Mouse (Mus musculus) left cerebral cortex, postnatal 36 days (tissue): ENCODE data around the gene Nos3. TPM values are rescaled to one million over a fixed set of nuclear protein-coding genes. Genes with fewer than 3 reads are reported as not detected.
A peak's percentile ranks its signal among the peaks of the same experiment; 100 is the strongest.

Experiments
- DNase-seq, 2 experiments: peaks; one replicate each; pipeline ENCODE4 v3.0.0; 2021 to 2022; ENCODE audit warnings: low spot score in 2 of 2, mixed read lengths in 1 of 2
- intact Hi-C: fragments of 180-260 bp; cut with DNase I; formaldehyde crosslinking; loops from one replicate; pipeline ENCODE4 v1.15.1; 2025
- total RNA-seq, 2 experiments: library from RNA; stranded (reverse); gene quantifications; 2 replicates each; pipeline ENCODE4 v1.2.3; 2021

The Nos3 gene
- 10 to 100 TPM in 1 of 2 experiments, 1 to 10 TPM in 1; 6.9 to 10.8 TPM for total RNA-seq

DNA sequence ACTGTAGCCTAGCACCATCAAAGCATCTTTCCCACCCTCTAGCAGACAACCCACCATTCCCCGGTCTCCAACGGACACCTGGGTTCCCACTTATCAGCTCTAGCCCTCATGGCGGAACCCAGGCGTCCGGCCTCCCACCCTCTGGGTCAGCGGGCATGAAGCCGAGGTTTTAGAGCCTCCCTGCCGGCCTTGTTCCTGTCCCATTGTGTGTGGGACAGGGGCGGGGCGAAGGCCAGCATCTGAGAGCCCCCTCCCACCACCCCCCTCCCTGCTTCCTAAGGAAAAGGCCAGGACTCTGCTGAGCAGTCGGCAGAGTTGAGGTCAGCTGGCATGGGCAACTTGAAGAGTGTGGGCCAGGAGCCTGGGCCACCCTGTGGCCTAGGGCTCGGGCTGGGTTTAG, at the start of gene Nos3:
Nos3 (plus strand) TSS at position 303 of the 400 bp plus-strand sequence.
- DNase-seq: no peak
- intact Hi-C loops: no loop called here

DNA sequence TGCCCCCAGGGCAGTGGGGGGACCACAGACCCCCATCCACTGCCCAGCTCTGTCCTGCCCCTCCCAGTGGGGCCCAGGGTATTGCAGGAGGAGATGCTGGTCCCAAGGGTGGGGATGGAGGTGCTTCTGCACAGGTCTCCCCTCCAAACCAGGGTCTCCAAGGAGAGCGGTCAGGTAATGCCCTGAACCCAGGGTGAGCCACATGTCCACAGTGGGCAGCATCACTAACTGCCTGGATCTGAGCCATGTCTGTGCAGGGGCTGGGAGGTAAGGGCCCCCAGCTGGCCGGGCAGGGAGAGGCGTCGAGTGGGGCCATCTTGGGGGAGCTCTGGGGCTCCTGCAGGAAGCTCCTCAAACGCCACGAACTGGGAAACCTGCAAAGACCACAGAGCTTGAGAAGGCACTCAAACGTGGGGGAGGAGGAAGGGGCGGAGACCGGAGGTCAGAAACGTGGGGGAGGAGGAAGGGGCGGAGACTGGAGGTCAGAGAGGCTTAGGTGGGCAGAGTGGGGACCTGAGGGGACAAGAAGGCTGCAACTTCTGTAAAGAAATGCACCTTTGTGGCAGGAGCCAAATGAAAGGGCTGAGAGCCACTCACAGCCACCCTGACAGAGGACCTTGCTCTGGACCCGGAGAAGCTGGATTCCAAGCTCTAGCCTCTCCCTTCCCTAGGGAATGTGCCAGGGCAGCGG, 44.7 kb upstream of the Nos3 start:
- DNase-seq: no peak
- intact Hi-C loops: no loop called here

DNA sequence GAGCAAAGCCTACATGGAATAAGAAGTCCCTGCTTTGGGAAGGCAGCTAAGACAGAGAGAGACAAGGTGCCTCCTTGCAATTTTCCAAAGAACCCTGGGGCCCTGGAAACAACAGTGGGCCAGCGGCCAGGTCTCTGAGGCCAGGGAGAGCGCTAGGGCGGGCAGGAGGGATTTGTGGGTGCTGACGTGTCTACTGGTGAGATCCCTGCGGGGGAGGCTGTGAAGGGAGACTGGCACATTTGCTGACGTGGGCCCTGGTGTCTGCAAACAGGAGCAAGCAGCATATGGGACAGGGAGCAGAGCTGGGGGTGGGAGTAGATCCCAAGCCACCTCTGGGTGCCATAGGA, 44.2 kb upstream of the Nos3 start:
- DNase-seq: peak in 1 of 2 experiments; percentile 35
- intact Hi-C loops: no loop called here

DNA sequence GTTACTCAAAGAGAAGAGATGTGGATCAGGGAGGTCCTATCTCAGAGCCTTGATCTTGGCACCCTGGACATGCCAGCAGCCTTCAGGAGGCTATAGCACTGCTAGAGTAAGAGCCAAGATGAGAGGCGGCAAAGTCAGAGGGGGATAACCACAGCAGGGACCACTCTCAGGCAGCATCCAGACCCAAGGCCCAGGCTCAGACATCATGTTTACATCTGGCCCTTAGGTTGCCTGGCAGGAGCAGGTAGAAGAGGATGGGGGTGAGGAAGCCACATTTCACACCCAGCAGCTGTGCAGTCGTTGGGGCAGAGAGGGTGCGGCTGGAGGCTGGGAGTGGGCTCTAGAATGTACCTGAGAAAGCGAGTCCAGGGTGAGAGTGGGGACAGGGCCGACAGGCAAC, 43.7 kb upstream of the Nos3 start:
- no peak for DNase-seq
- intact Hi-C loops: no loop called here

DNA sequence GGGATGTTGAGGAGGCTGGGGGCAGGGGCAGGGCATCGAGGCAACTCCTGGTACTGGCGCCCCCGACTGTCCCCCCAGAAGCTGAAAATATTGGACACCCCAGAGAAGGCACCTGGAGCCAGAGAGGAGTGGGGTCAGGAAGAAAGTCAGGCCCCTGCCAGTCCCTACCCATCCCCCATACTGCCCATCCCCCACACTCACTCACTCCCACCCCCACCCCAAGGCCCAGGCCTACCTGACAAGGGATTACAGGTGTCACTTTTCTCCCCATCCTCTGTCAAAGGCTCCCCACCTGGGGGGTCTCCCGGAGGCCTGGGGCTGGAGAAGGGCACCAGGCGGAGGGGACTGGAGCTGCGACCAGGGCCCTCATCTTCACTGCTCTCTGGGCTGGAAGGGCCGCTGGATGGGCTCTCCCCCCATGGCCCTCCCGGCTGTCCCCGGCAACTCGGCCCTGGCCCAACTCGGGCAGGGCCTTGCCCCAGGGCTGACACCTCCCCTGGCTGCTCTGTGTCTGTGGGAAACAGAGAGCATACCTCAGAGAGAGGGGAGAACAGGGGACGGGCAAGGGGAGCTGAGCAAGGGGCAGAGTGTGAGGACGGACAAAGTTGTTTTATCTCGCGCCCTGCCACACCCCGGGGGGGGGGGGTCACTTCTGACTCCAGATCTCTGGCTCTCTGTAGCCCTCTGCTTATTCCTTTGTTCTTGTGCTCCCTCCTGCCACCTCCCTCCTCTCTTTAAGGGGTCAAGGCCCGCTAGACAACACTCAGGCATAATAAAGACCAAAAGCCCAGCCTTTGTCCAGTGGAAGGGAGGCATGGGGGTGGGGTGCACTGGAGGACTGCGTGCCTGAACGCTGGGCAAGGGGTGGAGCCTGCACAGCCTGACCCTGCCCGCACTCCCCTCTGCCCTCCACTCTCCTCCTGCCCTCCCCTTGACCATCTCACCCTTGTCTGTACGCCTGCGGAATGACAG, 42.6 kb upstream of the Nos3 start:
- intact Hi-C loops: no loop called here

DNA sequence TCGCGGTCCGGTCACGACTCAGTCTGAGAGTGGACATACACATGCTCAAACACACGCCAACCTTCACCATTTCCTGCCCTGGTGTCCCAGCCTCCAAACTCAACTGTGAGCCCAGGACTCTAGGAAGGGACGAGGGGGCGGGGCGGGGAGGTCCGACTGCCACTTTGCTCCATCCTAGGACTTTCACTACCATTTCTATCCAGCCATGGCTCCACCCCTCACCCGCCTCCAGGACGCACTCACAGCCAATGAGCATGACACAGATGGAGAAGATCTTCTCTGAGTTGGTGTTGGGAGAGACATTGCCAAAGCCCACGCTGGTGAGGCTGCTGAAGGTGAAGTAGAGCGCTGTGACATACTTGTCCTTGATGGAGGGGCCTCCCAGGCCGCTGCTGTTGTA, 39.4 kb upstream of the Nos3 start:
- intact Hi-C loops: no loop called here
- no peak for DNase-seq

More for the DNA sequence above, 42.6 kb upstream of the Nos3 start:
- DNase-seq: no peak

DNA sequence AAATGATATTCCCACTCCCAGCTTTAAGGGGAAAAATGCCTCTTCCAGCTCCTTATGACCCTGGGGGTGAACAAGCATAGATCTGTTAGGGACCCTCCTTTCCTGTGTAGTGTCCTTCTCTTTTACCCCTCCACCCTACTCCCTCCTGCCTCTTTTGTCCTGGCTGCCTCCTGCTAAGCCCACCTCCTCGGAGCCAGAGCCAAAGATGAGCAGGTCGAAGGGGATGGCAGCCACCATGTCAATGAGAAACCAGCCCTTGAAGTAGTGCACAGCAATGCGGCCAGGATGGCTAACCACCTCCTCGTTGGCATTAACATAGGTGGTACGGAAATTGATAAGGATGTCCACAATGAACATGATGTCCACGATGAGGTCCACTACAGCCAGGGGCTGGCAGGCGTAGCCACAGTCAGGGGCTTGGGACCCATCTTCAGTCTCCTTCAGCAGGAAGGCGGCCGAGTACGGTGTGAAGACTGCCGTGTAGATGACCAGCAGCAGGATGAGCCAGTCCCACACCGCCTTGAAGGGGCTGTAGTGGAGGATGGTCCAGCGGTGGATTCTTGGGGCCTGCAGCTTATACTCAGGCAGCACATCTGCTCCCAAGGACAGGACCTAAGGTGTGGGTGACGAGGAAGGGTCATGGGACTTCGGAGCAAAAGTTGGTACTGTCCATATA, 38.3 kb upstream of the Nos3 start:
- intact Hi-C loops: no loop called here

DNA sequence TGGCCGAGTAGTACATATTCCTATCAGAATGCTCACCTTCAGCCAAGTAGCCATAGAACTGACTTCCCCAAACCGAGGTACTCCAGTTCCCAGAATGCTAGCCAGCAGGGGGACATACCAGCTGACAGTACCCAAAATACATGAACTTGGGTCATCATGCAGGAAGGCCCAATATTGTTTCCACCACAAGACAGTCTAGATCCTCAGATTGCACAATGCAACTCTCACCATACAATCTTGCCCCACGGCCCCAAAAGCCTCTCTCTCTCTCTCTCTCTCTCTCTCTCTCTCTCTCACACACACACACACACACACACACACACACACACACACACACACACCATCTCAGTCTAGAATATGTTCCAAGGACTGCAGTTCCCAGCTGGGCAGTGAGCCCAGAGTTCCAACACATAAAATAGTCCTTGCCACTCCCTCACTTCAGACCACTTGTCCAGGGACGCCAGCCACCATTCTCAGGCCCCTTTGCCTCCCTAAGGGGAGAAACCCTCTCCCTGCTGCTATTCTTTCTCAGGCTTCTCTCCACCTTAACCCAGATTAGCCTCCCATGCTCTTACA, 37.7 kb upstream of the Nos3 start:
- intact Hi-C loops: no loop called here
- peak in 1 of 2 experiments; percentile 7 for DNase-seq

More for the DNA sequence above, 38.3 kb upstream of the Nos3 start:
- DNase-seq: no peak

DNA sequence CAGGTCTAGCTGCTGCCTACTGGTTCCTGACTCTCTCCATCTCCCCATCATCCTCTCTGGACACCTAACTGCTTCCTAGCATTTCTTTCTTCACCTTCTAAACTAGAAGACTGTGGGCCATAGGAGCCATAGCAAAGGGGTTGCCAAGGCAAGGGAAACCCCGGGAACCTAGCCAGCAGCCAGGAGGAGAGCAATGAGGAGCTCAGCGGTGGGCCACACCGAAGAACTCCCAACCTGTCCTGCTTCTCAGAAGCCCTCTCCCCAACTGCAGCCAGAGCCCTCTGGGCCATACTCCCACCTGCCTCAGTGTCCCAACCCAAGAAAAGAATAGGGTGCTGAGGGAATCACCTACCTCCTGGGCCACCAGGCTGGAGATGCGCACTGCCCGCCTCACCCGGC, 35.8 kb upstream of the Nos3 start:
- no peak for DNase-seq
- intact Hi-C loops: no loop called here

DNA sequence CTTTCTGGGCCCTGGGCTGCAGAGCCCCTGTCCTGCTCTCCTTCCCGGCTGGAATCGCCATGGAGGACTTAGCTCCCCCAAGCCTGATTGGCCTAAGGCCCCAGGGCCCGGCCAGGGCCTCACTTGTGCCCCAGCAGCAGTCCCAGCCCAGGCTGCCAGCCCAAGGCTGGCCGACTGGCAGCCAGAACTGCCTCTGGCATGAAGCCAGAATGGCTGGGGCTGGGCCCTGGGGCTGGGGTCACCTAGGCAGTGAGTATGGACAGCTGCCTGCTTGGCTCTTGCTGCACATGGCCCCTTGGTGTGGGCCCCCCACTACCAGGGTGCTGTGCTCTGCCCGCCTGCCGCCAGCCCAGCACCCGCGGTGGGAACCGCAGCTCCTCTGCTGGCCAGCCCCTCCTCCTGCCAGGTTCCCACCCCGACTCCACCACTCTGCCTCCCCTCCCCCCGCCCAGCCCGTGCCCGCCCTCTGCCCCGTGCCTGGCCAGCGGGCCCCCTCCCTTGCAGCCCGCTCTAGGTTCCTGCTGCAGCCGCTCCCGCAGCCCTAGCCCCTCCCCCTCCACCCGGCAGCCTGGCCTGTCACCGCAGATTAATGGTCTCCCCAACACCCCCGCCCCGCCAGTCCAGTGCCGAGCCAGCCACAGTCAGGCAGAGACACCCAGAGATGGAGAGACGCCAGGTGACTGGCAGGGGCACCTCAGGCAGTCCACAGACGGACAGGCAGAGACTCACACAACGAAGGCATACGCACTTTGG, 35.2 kb upstream of the Nos3 start:
- DNase-seq: peak in 1 of 2 experiments; percentile 9

DNA sequence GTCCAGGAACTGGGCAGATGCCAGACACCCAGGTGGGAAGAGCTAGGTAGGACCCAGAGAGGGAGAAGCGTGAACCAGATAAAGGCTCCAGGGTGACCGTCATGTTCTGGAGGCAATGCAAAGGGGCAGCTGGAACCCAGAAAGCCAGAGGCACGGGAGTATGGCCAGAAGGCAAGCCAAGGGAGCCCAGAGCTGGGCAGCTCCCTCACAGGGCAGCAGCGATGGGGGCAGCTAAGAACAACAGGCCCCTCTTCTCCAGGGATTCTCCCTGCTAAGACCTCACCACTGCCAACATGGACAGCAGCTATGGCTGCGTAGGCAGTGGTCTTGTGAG, 34.7 kb upstream of the Nos3 start:
- intact Hi-C loops: no loop called here
- DNase-seq: no peak

More for the DNA sequence above, 35.2 kb upstream of the Nos3 start:
- intact Hi-C loops: no loop called here

DNA sequence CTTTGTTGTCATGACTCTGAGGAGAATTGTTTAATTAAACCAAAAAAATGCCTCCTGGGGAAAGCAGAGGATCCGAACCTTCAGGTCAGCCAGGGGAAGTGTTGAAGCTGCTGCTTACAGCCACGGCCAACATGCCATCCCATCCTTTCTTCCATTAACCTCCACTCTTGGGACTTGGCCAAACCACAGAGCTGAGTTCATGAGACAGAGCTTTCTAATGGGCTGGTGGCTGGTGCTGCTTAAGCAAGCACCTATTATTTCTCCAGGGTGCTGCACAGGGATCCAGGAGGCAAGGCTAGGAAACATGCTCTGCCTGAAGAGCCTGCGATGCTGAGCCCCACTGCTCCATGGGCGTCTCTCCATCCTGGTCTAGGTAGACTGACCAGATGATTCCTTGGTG, 32.2 kb upstream of the Nos3 start:
- no peak for DNase-seq
- intact Hi-C loops: no loop called here

DNA sequence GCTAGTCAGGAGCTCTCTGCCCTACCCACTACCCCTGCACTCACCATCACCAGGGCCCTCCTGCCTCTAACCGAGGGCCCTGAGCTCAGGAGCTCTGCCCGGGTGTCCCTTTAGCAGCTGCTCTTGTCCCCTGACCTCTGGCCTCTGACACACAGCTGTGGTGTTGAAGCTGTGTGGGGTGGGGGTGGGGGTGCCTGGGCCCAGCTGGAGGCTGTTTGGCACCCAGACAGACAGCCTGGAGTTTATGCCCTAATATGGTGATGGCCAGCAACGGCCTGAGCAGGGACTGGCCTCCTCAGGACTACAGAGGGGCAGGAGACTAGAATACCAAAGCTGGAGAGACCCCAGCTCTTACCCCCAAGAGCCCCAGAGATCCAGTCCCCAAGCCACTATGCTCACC, 29.9 kb upstream of the Nos3 start:
- no peak for DNase-seq
- intact Hi-C loops: no loop called here

DNA sequence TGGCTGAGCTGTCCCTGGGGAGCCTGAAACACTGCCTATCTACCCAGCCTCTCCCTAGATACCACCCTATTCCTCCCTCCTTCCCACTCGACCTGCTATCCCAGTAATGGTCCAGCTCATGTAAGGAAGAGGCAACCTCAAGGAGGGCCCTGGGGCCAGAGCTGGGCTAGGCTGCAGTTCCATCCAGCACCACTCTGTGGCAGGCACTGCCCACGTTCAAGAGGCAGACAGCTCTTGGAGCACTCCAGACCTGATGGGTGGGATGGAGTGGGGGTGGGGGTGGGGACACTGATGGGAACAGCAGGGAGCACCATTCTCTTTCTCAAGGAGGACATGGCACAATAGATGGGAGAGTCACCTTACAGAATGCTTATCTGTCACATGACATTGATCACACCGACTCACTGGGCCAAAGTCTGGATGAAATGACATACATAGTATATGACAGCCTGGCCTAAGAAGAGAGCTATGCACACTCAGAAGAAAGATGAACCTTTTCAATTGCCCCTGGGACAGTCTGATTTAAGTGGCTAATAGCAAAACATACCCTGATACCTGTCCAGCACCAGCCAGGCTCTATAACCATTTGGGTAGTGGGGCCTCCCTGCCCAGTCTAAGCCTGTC, 28.6 kb upstream of the Nos3 start:
- DNase-seq: peak in 1 of 2 experiments; percentile 40
- intact Hi-C loops: no loop called here

DNA sequence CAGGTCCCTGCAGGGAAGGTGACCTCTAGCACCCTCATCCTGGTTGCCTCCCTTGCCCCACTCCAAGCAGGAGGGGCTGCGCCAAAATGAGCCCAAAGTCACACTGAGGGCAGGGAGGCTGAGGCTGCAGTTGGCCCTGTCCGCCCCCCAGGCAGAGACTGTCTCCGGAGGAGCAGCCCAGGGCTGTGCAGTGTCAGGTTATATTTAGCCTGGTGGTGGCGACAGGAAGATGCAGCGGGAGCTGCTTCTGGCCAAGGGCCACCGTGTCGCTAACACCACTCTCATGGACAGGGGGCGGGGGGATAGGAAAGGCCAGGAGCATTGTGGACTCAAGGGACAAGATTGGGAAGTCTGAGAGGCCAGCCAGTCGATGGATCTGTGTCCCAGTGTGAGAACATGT, 27.2 kb upstream of the Nos3 start:
- intact Hi-C loops: no loop called here

DNA sequence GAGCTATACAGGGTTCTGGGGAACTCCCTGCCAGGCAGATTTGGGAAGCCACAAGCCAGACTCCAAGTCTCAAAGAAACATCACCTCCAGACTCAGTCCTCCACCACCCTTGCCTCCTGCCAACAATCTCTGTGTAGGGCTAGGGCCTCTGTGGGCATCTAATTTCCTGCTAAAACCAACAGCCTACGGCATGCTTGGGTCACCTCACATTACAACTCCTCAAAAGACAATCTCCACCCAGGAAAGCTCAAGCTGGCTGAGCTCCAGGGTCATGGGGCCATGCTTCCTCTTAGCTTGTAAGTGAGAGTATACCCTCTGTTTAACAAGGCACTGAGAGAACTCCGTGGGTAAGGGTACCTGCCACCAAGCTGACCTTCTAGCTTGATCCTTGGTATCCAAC, 26.8 kb upstream of the Nos3 start:
- intact Hi-C loops: no loop called here

More for the DNA sequence above, 27.2 kb upstream of the Nos3 start:
- no peak for DNase-seq

DNA sequence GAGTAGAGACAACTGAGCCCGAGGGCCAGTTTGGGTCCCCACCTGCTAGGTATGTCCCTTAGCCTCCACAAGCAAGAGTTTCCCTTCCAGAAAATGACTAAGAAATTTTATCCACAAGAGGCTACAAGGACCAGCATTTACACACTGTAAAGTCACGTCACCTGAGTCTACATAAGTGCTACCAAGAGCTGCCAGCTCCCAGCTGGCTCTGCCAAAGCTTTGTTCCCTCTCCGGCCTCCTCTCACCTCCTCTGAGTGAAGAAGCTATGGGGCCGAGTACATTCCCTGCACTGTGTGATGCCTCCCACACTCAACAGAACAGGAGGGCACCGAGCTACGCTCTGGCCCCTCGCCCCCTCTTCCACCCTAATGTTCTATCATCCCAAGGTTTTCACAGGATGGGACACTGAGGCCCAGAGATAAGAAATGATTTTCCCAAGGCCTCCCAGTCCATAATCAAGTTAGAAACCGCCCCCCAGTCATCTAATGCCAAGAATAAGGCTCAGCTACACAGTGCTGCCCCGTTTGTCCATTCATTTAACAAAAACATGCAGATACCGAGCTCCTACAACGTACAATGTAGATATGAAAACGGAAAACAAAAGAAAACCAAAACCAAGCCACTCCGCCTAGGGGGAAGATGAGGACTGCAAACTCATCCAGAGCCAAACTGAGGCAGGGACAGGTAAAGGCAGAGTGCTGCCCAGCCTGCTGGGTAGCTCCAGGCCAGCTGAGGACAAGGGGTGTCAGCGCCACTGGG, 22.2 kb upstream of the Nos3 start:
- intact Hi-C loops: no loop called here
- no peak for DNase-seq

More for the DNA sequence above, 26.8 kb upstream of the Nos3 start:
- DNase-seq: no peak

DNA sequence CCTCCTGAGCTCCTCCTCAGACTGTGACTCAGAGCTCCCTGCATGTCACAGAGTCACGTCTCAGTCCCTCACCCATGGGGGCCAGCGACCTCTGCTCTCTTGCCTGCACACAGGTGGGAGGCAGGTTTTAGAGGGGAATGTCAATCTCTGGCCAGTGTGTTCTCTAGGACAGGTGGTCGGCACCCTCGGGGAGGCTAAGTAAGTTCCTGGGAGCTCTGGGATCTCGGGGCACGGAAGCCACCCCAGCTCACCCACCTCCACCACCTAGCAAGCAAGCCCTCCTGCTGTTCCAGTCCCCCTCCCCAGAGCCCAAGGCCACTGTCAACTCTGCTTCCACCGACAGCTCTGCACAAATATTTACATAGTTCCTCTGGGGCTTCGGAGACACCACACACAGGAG, 21.6 kb upstream of the Nos3 start:
- no peak for DNase-seq
- intact Hi-C loops: no loop called here
